Mouse (Mus musculus): Measurements from ENCODE around the gene Sdhaf3.
"Not testable (repeated sequence)": the region's sequence is repeated elsewhere in the genome, so short reads cannot be mapped to it uniquely, and the experiment has no call there.

Gene Sdhaf3

DNA sequence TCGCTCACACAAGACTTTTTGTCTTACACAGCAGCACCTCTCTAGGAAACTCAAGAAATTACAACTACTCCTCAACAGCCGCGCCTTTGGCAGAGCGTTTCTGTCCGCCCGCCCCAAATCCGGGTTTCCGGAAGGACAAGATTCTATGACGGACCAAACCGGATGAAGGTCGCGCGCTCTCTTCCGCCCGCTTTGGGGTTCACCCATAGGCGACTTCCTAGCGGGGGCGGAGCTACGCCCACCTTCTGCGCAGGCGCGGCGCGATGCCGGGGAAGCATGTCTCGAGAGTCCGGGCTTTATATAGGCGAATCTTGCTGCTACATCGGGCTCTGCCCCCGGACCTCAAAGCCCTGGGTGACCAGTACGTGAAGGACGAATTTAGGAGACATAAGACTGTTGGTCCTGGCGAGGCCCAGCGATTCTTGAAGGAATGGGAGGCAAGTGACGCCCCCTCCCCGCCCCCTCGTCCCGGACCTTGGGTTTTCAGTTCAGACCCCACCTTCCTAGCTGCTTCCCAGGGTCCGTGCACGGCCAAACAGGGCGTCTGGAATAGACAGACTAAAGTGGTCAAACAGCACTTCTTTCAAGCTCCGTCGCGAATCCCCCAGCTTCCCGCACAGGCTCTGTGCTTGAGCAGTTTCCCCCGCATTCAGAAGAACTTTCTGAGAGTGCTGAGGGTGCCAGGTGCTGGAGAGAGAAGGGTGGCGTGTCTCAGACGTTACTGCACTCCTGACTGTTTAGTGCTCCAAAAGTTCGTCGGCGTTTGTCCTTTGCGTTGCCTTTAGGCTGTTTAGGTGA, at the start of gene Sdhaf3:
Sdhaf3 (plus strand) TSS at position 241 of the 798 bp plus-strand sequence.
- peak; percentile 93 for DNase-seq (ENCODE audit: low read depth, low spot score)

DNA sequence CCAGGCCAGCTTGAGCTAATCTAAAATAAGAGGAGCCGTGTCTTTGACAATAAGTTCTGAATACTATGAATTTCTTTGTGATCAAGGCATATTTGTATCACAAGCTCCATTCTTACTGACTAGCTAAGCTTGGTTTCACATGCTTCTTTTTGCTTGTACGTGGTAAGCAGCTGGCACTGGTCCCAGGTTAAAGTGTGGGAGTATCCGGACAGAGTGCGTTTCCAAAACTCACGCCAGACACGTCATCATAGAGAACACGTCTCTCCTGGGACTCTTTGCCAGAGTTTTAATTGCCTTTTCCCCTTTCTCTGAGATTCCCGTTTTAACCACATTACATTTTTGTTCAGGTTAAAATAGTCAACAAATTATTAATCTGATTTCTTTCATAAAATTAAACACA, 46.2 kb upstream of the Sdhaf3 start:
- DNase-seq (ENCODE audit: low read depth, low spot score) = peak; percentile 74

DNA sequence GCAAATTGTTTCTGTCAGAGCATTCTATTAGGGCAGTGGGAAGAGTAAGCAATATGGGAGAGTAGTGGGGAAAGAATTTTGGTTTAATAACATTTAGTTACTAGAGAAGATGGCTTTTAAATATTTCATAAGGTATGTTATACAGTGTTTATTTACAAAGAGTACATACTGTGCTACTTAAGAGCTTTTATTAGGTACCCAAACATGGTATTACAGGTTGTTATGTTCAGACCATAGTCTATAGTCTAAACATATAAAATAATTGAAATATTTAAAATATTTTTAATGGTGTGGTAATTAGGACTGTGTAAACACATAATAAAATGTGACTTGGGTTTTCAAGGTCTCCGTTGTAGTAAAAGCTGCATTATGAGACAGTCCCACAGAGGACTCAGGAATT, 41.5 kb upstream of the Sdhaf3 start:
- DNase-seq (ENCODE audit: low read depth, low spot score) = no peak

DNA sequence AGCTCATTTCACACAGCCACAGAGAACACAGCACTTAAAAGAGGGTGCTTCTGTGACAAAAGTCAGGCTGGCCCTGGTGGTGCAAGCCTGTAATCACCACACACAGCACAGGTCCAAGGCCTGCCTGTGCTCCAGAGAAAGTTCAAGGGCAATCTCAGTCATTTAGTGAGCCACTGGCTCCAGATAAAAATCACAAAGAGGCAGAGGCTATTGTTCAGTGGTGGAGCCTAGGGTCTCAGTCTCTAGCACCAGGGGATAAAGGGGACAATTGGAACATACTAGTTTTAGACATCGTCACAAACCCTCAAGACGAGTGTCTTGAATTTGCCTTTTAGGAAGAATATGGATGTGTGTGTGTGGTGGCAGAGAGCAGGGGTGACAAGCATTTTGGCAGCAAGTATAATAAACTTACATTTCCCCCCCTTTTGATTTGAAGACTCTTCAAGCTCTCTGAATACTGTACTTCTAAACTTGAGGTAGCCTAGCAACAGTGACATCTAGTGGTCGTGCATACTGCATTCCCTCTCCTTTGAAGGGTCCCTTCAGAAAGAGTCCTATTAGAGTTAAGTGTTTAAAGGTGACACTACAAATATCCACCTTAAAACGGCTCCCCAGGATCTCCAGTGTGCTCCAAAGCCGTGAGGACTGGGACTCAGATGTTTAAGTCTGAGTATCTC, 40.8 kb upstream of the Sdhaf3 start:
- DNase-seq (ENCODE audit: low read depth, low spot score) = peak; percentile 8

- DNase-seq (ENCODE audit: low read depth, low spot score) = no peak
These were observed 40.3 kb upstream of the Sdhaf3 start for GRCm38 (mm10) chr6:6915526-6915915.

DNA sequence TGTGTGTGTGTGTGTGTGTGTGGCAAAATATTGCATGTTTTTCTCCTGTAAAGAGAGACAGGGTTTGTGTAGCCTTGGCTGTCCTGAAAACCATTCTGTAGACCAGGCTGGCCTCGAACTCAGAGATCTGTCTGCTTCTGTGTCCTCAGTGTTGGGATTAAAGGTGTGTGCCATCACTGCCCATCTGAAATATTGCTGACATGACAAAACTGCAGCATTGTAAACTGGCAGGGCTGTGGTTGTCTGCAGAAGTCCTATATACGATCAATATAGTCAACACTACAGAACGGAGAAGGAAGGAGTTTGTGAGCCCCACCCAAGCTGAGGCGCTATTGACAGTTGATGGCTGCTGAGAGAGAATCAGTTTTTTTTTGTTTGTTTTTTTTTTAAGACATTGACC, 38.5 kb upstream of the Sdhaf3 start:
- DNase-seq (ENCODE audit: low read depth, low spot score) = no peak

- no peak for DNase-seq (ENCODE audit: low read depth, low spot score)
These were observed 30.5 kb upstream of the Sdhaf3 start for GRCm38 (mm10) chr6:6925264-6925663.

GRCm38 (mm10) chr6:6930831-6931230, 25.0 kb upstream of the Sdhaf3 start:
- DNase-seq (ENCODE audit: low read depth, low spot score) = no peak

DNA sequence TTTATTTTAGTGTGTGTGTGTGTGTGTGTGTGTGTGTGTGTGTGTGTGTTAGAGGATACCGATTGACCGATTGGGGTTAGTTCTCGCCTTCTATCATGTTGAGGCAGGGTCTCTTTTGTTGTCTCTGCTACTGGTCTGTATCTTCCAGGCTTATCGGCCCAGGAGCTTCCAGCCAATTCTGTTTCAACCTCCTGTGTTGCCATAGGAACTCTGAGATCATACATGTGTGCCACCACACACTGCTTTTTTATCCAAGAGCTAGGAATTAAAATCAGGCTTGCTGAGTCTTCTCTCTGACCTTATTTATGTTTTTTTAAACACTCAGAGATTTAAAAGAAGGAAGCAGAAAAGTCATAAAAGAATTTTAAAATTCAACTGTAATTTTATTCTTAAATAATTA, 24.3 kb upstream of the Sdhaf3 start:
- DNase-seq (ENCODE audit: low read depth, low spot score) = no peak

DNA sequence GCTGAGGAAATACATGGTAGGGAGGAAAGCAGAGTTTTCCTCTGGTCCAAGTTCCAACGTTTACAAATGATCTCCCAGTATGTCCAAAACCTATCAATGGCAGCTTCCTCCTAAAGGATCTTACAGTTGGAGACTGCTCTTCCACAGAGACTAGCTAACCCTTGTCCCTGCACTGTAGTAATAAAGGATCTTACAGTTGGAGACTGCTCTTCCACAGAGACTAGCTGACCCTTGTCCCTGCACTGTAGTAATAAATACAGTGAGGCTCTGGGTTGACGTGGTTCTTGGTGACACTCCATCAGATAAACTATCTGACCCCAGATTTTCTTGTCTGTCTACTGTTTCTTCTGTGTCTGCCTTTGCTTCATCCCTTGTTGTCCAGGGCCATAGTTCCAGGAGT, 15.0 kb upstream of the Sdhaf3 start:
- no peak for DNase-seq (ENCODE audit: low read depth, low spot score)

- no peak for DNase-seq (ENCODE audit: low read depth, low spot score)
These were observed 13.0 kb upstream of the Sdhaf3 start for GRCm38 (mm10) chr6:6942813-6943212.

GRCm38 (mm10) chr6:6947650-6948049, 8.2 kb upstream of the Sdhaf3 start:
- DNase-seq (ENCODE audit: low read depth, low spot score) = no peak

- DNase-seq (ENCODE audit: low read depth, low spot score) = no peak
These were observed 425 bp upstream of the Sdhaf3 start for GRCm38 (mm10) chr6:6955395-6955763.

DNA sequence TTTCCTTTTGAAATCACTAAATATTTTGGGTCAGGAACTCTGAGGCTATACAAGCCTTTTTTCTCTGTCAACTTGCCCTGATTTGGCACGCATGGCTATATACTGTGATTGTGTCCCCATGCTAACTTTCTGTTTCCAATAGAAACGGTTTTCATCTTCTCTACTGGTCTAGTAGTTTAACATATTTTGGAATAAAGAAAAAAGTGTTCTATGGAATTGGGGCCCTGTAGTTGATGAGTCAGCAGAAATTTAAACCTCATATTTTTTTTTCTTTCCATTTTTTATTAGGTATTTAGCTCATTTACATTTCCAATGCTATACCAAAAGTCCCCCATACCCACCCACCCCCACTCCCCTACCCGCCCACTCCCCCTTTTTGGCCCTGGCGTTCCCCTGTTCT, 3.4 kb downstream of the Sdhaf3 start:
- DNase-seq (ENCODE audit: low read depth, low spot score) = not testable (repeated sequence)

DNA sequence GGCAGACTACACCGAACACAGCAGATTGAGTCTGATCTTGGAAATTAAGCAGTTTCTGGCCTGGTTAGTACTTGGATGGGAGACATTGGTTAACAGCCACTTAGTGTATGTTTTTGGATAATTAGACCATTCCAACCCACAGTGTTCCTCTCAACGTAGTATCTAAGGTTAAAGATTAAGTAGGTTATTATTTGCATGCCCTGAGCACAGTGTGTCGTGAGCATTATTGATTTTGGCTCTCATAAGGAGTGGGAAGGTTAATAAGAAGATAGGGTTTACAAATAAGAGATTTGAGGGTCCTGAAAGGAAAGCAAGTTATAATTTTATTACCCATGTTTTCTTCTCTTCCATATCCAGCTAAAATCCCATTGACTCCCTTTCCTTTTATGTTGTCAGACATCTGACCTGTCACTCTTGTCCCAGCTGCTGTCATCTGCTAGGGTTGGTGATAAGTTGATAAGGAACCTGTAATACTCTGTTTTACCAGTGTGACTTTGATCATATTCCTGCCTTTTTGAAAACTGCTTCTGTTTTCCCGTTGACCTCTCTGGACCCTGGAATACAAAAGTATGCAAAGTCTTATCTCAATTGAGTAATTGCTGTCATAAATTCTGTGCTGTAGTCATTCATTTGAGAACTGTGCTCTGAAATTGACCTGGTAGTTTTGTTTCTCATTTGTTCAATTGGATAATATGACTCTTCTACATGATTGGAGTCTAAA, 41.6 kb downstream of the Sdhaf3 start:
- DNase-seq (ENCODE audit: low read depth, low spot score) = no peak

DNA sequence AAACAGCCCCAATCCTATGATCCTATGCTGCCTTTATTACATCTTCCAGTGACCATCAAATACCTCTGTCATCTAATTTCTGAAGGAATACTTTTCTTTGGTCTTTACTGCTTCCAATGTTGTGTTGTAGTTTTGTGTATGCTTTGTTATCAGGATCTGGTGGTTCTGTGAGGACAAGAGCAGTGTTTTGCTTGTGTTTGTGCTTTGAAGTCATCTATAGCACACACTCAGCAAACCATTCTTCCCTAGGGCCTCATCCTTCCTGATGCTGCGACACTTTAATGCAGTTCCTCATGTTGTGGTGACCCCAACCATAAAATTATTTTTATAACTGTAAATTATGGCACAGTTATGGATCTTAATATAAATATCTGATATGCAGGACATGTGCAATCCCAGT, 42.2 kb downstream of the Sdhaf3 start:
- DNase-seq (ENCODE audit: low read depth, low spot score) = no peak

GRCm38 (mm10) chr6:6999015-6999414, 43.2 kb downstream of the Sdhaf3 start:
- no peak for DNase-seq (ENCODE audit: low read depth, low spot score)

GRCm38 (mm10) chr6:7003085-7003484, 47.3 kb downstream of the Sdhaf3 start:
- no peak for DNase-seq (ENCODE audit: low read depth, low spot score)

DNA sequence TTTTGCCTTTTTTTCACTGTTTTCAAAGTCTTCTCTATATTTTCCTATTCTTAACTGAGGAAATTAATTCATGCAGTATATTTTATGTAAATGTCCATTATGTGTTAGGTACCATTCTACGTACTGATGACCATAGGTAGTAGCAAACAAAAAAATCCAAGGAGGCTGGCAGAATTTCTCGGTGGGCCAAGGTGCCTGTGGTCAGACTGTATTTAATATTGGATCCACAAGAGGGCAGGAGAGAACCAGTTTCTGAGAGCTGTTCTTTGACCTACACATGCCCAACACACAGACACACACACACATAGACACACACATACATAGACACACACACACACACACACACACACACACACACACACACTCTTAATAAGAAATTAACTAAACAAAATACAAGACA, 48.2 kb downstream of the Sdhaf3 start:
- DNase-seq (ENCODE audit: low read depth, low spot score) = no peak

- no peak for DNase-seq (ENCODE audit: low read depth, low spot score)
These were observed 82.3 kb downstream of the Sdhaf3 start for GRCm38 (mm10) chr6:7038087-7038486.

DNA sequence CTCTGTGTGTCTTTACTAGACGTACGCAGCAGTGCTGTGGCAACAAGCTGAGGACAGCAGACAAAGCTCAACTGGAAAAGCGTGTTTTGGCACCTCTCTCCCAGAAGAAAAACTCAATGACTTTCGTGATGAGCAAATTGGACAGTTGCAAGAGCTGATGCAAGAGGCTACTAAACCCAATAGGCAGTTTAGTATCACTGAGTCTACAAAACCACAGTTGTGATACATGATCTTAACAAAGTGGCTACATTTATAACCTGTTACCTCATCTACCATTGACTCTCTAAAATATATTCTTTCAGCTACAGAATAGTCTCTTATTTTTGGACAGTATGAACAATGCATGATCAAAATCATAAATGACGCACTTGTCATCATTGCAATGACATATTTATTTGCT, 83.0 kb downstream of the Sdhaf3 start:
- DNase-seq (ENCODE audit: low read depth, low spot score) = no peak

DNA sequence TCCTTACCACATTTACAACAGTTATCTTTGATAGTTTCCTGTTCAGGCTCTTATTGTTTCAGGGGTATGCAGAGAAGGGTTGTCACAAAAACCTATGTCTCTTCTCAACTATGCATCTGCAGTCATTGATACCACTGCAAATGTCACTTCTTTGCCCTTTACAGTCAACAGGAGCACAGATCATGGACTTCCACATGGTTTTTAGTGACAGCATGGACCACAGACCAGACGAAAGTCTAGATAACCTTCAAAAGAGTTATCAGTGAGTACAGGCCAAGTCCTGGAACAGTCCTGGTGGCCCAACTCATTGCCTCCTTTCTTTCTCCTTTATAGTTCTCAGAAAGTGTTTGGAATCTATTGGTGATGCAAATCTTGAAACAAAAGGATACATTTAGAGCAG, 86.1 kb downstream of the Sdhaf3 start:
- no peak for DNase-seq (ENCODE audit: low read depth, low spot score)

DNA sequence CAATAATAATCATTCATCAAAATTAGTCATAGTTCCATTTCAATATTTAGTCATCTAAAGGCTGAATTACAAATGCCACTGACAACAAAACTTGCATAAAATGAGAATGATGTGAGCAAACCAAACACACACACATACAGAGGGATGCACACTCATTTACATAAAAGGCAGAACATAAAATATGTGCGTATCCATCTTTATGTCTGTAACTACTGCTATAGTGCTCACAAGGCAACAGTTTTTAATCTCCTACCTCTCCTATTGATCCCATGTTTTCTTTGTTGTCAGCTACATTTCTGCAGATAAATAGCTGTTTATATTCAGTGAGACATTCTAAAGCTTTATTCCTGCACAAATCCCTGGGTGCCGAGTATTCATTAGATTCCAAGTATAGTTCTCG, 107.0 kb downstream of the Sdhaf3 start:
- no peak for DNase-seq (ENCODE audit: low read depth, low spot score)
